Mouse (Mus musculus): ENCODE data around the gene Zfp28.

Gene Zfp28

DNA sequence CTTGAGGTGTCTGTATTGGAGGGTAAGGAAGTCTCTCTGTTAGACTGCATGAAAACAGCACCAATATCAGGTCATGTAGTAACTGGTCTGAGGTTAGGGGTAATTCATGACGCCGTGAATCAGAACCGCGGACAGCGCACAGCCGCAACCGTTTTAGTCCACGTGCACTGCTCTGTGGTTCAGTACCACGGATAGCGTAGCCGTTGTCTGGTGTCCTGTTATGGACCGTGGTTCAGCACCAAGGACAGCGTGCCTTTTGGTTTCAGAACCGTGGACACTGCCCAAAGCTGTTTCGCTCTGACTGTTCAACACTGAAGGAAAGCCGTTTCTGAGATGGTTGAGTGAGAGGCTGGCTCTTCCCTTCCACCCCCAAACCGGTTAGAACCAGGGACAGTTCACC is 26.9 kb downstream of the Zfp28 start, which contains the start of gene Gm20715:
Gene Gm20715, plus strand, starts transcription at position 235 of the 400 bp plus-strand sequence.
- DNase-seq = peak; percentile 96

DNA sequence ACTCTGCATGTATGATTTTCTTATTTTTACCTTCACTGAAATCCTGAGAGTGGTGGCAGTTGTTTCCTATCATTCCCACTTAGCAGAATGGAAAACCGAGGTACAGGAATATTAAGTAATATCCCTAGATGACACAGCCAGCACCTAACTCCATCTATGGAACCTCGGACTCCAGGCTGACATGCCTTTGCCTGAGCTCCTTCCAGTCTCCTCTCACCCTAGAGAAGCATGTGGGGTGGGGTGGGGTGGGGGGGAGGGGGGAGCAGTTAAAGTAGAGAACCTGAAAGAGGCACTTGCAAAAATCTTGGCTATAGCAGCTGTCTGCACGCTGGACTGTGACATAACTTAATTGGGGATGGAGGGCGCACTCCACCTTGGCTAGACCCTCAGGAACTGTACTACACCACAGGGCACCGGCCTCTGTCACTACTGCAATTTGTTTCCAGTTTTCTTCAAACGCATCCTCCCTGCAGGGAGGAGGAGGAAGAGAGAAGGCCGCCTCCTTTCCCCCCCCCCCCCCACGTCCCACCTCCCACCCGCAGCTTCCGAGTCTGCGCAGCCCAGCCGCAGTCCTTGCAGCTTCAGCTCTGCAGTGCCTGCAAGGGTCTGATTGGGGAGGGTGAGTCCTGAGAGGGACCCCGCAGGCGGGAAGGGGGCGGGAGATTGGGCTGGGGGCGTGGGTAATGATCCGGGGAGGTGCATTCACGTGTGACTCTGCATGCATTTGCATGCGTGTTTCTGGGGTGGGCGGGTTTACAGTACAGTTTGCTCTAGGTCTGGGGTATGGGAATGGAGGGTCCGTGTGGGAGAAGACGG is 31.7 kb downstream of the Zfp28 start:
- DNase-seq = no peak

DNA sequence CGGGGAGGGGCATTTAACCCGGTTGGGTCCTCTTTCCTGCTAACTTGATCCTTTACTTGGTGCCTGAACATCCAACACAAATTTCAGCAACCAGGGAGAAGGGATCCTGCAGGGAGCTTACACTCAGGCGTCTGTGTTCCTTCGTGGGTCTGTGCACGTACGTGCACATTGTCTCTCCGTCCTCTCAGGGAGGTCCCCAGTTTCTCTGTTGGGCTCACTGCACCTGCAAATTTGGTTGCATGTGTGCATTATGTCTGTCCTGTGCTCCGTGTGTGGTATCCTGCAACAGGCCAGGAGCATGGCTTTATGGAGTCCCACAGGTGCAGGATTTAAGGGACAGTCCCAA is 32.3 kb downstream of the Zfp28 start:
- no peak for DNase-seq

DNA sequence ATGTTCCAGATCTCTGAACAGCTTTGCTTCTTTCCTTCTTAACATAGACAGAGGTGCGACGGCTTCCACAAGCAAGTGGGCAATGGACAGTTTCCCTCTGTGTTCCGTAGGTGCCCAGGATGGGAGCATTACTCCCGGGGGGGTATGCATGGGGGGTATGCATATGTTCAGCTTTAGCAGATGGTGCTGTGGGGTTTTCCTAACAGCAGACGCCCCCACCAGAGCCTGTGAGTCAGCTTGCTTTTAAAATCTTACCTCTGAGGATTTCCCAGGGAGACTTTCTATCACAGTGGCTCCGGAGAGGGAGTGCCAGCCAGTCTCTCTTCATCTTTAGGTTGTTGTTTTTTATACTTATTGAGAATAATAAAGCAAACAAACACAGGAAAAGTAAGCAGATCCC is 36.8 kb downstream of the Zfp28 start:
- DNase-seq = no peak

DNA sequence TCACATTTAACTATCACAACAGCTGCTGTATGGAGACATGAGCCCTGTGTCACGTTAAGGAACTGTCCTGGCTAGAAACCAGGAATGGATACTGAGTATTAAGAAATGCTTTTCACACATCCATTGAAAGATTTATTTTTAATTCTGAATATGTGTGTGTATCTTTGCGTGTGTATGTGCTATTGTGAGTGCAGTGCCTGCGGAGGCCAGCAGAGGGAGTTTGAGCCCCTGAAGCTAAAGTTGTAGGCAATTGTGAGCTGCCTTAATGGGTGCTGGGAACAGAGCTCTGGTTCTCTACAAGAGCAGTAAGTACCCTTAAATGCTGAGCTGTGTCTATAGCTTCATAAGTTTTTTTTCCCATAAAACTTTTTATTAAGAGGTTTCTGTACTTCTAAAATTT is 46.3 kb downstream of the Zfp28 start:
- no peak for DNase-seq

DNA sequence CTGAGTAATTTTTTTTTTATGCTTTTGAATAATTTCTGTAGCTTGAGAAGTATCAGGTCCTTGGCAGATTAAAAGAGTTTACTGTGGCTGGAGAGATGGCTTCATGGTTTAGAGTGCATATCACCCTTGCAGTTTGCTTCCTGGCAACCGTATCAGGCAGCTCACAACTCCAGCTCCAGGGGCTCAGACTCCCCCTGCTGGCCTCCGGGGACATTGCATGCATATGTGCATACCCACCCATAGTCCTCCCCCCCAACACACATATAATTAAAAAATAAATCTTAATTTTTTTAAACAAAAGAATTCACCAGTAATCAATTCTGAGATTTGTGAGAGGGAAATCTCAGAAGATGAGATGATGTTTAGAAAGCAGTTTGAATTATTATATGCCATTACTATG is 47.2 kb downstream of the Zfp28 start:
- peak; percentile 39 for DNase-seq

DNA sequence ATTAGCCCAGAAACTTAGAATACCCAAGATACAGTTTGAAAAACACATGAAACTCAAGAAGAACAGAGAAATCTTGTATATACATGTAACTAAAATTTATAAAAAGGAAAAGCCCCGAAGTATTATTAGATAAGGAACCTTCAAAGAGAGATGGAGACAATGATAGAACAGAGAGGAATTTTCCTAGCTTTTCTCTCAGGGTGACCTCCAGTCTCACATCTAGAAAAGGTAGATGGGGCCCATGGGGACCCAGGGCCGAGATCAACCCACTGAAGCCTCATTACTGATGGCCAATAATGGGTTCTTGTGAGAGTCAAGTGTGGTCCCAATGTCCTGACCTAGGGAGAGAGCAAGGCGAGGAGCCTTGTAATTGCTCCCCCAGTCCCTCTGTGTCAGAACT is 55.3 kb downstream of the Zfp28 start, which contains the start of gene Olfr1344:
Gene Olfr1344, plus strand, starts transcription at position 301 of the 400 bp plus-strand sequence.
- no peak for DNase-seq

DNA sequence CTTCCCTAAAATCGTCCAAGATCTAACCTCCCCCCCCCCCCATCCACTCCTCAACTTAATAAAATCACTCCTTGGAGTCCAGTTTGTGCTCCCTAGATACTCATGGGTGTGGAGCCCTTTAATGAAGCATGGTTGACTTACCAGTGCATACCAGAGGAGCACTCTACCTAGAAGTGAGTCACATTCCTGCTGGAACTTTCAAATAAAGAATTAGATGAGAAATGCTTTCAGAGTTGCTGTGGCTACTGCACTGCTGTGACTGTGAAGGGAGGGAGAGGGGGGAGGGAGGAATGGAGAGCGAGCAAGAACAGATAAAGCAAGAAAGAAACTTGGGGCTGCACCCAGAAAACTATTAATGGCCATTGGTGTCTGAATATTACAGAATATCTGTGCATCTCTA is 58.1 kb downstream of the Zfp28 start:
- DNase-seq = no peak
